Mouse (Mus musculus): ENCODE measurements around the gene Ikzf4.

Gene Ikzf4

GRCm38 (mm10) chr10:128645111-128646011, at the start of gene Ikzf4:
TSS of gene Ikzf4 (minus strand) at chr10:128645991.
- peak; percentile 32 to 87 for DNase-seq (ENCODE audit: inconsistent age in 2 of 2, low spot score in 1 of 2)

- DNase-seq (ENCODE audit: inconsistent age in 2 of 2, low spot score in 1 of 2): peak in 1 of 2 experiments; percentile 25
These were observed 49.7 kb upstream of the Ikzf4 start for GRCm38 (mm10) chr10:128695411-128695991.

- DNase-seq (ENCODE audit: inconsistent age in 2 of 2, low spot score in 1 of 2): peak in 1 of 2 experiments; percentile 75
These were observed 28.7 kb upstream of the Ikzf4 start for GRCm38 (mm10) chr10:128674469-128675008.

- DNase-seq (ENCODE audit: inconsistent age in 2 of 2, low spot score in 1 of 2): peak; percentile 87 to 96
These were observed 28.1 kb upstream of the Ikzf4 start, which contains the start of gene Suox for GRCm38 (mm10) chr10:128673763-128674468. TSS of gene Suox (minus strand) at chr10:128674073.

GRCm38 (mm10) chr10:128671148-128671547, 25.4 kb upstream of the Ikzf4 start:
- no peak for DNase-seq (ENCODE audit: inconsistent age in 2 of 2, low spot score in 1 of 2)

- peak; percentile 67 to 82 for DNase-seq (ENCODE audit: inconsistent age in 2 of 2, low spot score in 1 of 2)
These were observed 23.2 kb upstream of the Ikzf4 start for GRCm38 (mm10) chr10:128668790-128669672.

- no peak for DNase-seq (ENCODE audit: inconsistent age in 2 of 2, low spot score in 1 of 2)
These were observed 20.0 kb upstream of the Ikzf4 start for GRCm38 (mm10) chr10:128665806-128666205.

GRCm38 (mm10) chr10:128665307-128665706, 19.5 kb upstream of the Ikzf4 start:
- no peak for DNase-seq (ENCODE audit: inconsistent age in 2 of 2, low spot score in 1 of 2)

GRCm38 (mm10) chr10:128664808-128665207, 19.0 kb upstream of the Ikzf4 start:
- no peak for DNase-seq (ENCODE audit: inconsistent age in 2 of 2, low spot score in 1 of 2)

GRCm38 (mm10) chr10:128663441-128664220, 17.8 kb upstream of the Ikzf4 start:
- DNase-seq (ENCODE audit: inconsistent age in 2 of 2, low spot score in 1 of 2): no peak

GRCm38 (mm10) chr10:128662465-128662864, 16.7 kb upstream of the Ikzf4 start:
- DNase-seq (ENCODE audit: inconsistent age in 2 of 2, low spot score in 1 of 2): no peak

GRCm38 (mm10) chr10:128659490-128659889, 13.7 kb upstream of the Ikzf4 start:
- DNase-seq (ENCODE audit: inconsistent age in 2 of 2, low spot score in 1 of 2): no peak

- DNase-seq (ENCODE audit: inconsistent age in 2 of 2, low spot score in 1 of 2): no peak
These were observed 12.1 kb upstream of the Ikzf4 start for GRCm38 (mm10) chr10:128657844-128658243.

- no peak for DNase-seq (ENCODE audit: inconsistent age in 2 of 2, low spot score in 1 of 2)
These were observed 10.9 kb upstream of the Ikzf4 start for GRCm38 (mm10) chr10:128656731-128657130.

GRCm38 (mm10) chr10:128655254-128655653, 9.5 kb upstream of the Ikzf4 start:
- no peak for DNase-seq (ENCODE audit: inconsistent age in 2 of 2, low spot score in 1 of 2)

GRCm38 (mm10) chr10:128653866-128654265, 8.1 kb upstream of the Ikzf4 start:
- no peak for DNase-seq (ENCODE audit: inconsistent age in 2 of 2, low spot score in 1 of 2)

- peak in 1 of 2 experiments; percentile 86 for DNase-seq (ENCODE audit: inconsistent age in 2 of 2, low spot score in 1 of 2)
These were observed 623 bp upstream of the Ikzf4 start for GRCm38 (mm10) chr10:128646139-128647089.

- no peak for DNase-seq (ENCODE audit: inconsistent age in 2 of 2, low spot score in 1 of 2)
These were observed 3.0 kb downstream of the Ikzf4 start for GRCm38 (mm10) chr10:128642749-128643148.
